Mouse (Mus musculus) olfactory bulb, adult 2 months (tissue): ENCODE data around the gene Trpm3. TPM values are rescaled to one million over a fixed set of nuclear protein-coding genes. Genes with fewer than 3 reads are reported as not detected.
"Not testable (repeated sequence)": the region's sequence is repeated elsewhere in the genome, so short reads cannot be mapped to it uniquely, and the experiment has no call there.

Experiments used
- H3K27ac ChIP-seq: fragments of 200-500 bp; 2 replicates; pipeline ENCODE4 v1.5.1; 2012; ENCODE audit warnings: low read depth, low read length; ENCODE audit not compliant: insufficient read depth
- H3K4me1 ChIP-seq: fragments of 200-500 bp; 2 replicates; pipeline ENCODE4 v1.6.1; 2012; ENCODE audit warnings: low read length; ENCODE audit not compliant: control insufficient read depth, insufficient read depth
- H3K4me3 ChIP-seq: fragments of 200-500 bp; 2 replicates; pipeline ENCODE4 v1.5.1; 2012; ENCODE audit warnings: mild to moderate bottlenecking, low read depth, low read length, moderate library complexity; ENCODE audit not compliant: insufficient read depth
- CTCF ChIP-seq: fragments of 200-500 bp; IDR thresholded peaks from 2 replicates; pipeline ENCODE4 v1.5.1; 2012; ENCODE audit warnings: low read depth, mild to moderate bottlenecking, low read length, moderate library complexity; ENCODE audit not compliant: insufficient read depth
- POLR2A ChIP-seq: fragments of 200-500 bp; IDR thresholded peaks from 2 replicates; pipeline ENCODE4 v1.6.1; 2012; ENCODE audit warnings: mild to moderate bottlenecking, low read depth, low read length, moderate library complexity; ENCODE audit not compliant: insufficient read depth
- WGBS: fragments of 180-500 bp; shearing (Covaris S2); methylation state at CpG from one replicate; pipeline ENCODE4 v1.1.7; 2018; 5-methylcytosine and 5-hydroxymethylcytosine counted together
- polyA plus RNA-seq: library from polyadenylated mRNA; stranded (reverse); fragments of >200 nt; gene quantifications from 2 replicates; pipeline ENCODE4 v1.2.4, GENCODE M21; 2012; ENCODE audit warnings: low replicate concordance; ENCODE audit not compliant: missing spikeins, insufficient read depth, insufficient read length

The Trpm3 gene
- polyA plus RNA-seq, 1 experiment: 53.7 TPM

- no peak for TF ChIP-seq CTCF
- Histone ChIP-seq H3K4me3 (no peak overlapping the region), H3K4me1 (no peaks in the 10 kb centered on the region), H3K27ac (no peak overlapping the region)
- WGBS: 43% methylated on average over 3 of the region's 3 CpGs
Measured at GRCm38 (mm10) chr19:23015516-23015915, 876.7 kb downstream of the Trpm3 start.

GRCm38 (mm10) chr19:23018186-23018727 is 879.4 kb downstream of the Trpm3 start:
- Histone ChIP-seq H3K27ac (no peak overlapping the region), H3K4me3 (no peak overlapping the region), H3K4me1 (peaks cover under 1% of the 10 kb centered on the region; the same call in 1 of the 2 replicates)
- no peak for TF ChIP-seq CTCF
- no peak for TF ChIP-seq POLR2A
- WGBS: 62% methylated on average over 2 of the region's 2 CpGs

- Histone ChIP-seq H3K4me3 (no peak overlapping the region), H3K4me1 (peaks cover 3% of the 10 kb centered on the region; the same call in 1 of the 2 replicates), H3K27ac (no peak overlapping the region)
- TF ChIP-seq CTCF: no peak
- WGBS: 91% methylated on average over 6 of the region's 6 CpGs
Measured at GRCm38 (mm10) chr19:23022902-23023301, 884.1 kb downstream of the Trpm3 start.

GRCm38 (mm10) chr19:23023316-23023960 is 884.6 kb downstream of the Trpm3 start:
- Histone ChIP-seq H3K4me3 (no peak overlapping the region), H3K4me1 (peaks cover 3% of the 10 kb centered on the region; the same call in 1 of the 2 replicates), H3K27ac (no peak overlapping the region)
- WGBS: 50% methylated on average over 7 of the region's 7 CpGs
- no peak for TF ChIP-seq CTCF
- TF ChIP-seq POLR2A: no peak

GRCm38 (mm10) chr19:23024821-23025220 is 886.0 kb downstream of the Trpm3 start:
- no peak overlapping the region for H3K4me3 ChIP-seq
- H3K4me1 ChIP-seq: peaks cover 3% of the 10 kb centered on the region; the same call in 1 of the 2 replicates
- TF ChIP-seq CTCF: no peak
- TF ChIP-seq POLR2A: no peak
- H3K27ac ChIP-seq: no peak overlapping the region
- WGBS: 94% methylated on average over 4 of the region's 4 CpGs

GRCm38 (mm10) chr19:23026427-23026826 is 887.6 kb downstream of the Trpm3 start:
- peaks cover 3% of the 10 kb centered on the region; the same call in 1 of the 2 replicates for H3K4me1 ChIP-seq
- no peak overlapping the region for H3K27ac ChIP-seq
- TF ChIP-seq CTCF (no peak), POLR2A (no peak)
- H3K4me3 ChIP-seq: no peak overlapping the region
- 92% methylated on average over 7 of the region's 7 CpGs for WGBS

GRCm38 (mm10) chr19:23028283-23028682 is 889.4 kb downstream of the Trpm3 start:
- H3K4me1 ChIP-seq: peaks cover 2% of the 10 kb centered on the region; the same call in 1 of the 2 replicates
- H3K27ac ChIP-seq: no peak overlapping the region
- TF ChIP-seq POLR2A (no peak), CTCF (no peak)
- H3K4me3 ChIP-seq: no peak overlapping the region
- WGBS: 85% methylated on average over 5 of the region's 5 CpGs

- 20% methylated on average over 1 of the region's 1 CpGs for WGBS
- not testable (repeated sequence) for H3K4me3 ChIP-seq, H3K27ac ChIP-seq
- peaks cover 22% of the 10 kb centered on the region for H3K4me1 ChIP-seq
Measured at GRCm38 (mm10) chr19:23033343-23033742, 894.5 kb downstream of the Trpm3 start.

- H3K4me1 ChIP-seq: peaks cover 22% of the 10 kb centered on the region
- H3K4me3 ChIP-seq: no peak overlapping the region
- TF ChIP-seq CTCF: no peak
- TF ChIP-seq POLR2A: no peak
- no peak overlapping the region for H3K27ac ChIP-seq
- 79% methylated on average over 5 of the region's 5 CpGs for WGBS
Measured at GRCm38 (mm10) chr19:23034117-23034516, 895.3 kb downstream of the Trpm3 start.

- 87% methylated on average over 4 of the region's 4 CpGs for WGBS
- Histone ChIP-seq H3K4me3 (no peak overlapping the region), H3K27ac (no peak overlapping the region), H3K4me1 (peaks cover 22% of the 10 kb centered on the region)
- TF ChIP-seq POLR2A: no peak
- TF ChIP-seq CTCF: no peak
Measured at GRCm38 (mm10) chr19:23034933-23035332, 896.1 kb downstream of the Trpm3 start.
